Mouse (Mus musculus): ENCODE measurements around the gene Calml4. TPM values are rescaled to one million over a fixed set of nuclear protein-coding genes. Genes with fewer than 3 reads are reported as not detected.

The Calml4 gene
- 2.3 and 2.8 TPM in 2 replicates for polyA plus RNA-seq (2021; fragmentation: Nextera tagmentation)
- long read RNA-seq, experiment 1, partial matches to known transcripts, result 0 of 5 reads
- long read RNA-seq, experiment 1, other reads (novel, unspliced or antisense), result 0 of 5 reads
- long read RNA-seq, experiment 2, partial matches to known transcripts, result 0 of 1 reads
- long read RNA-seq, experiment 2, other reads (novel, unspliced or antisense), result 0 of 1 reads

DNA sequence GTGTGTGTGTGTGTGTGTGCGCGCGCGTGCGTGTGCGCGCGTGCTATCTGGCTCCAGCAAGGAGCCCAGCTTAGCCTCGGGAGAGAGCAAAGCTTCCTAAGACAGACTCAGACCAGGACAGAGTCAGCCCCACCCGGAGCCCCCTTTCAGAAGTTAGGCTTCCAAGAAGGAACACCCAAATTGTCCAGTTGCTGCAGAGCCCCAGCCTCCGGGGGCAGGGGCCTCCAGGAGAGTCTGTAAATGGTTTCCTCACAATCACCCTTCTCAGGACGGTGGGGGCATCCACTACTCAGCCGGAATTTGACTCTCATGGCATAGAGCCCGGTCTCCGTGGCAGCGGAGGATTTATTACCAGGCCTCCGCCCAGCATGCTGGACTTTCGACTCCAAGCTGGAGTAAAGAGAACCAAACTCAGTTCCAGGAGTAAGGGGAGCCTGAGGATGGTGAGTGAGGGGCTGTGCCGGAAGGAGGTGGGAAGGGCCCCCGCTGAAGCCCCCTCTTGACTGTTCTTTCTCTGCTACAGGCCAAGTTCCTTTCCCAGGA, at the start of gene Calml4:
Gene Calml4 (plus strand): TSS at position 362 of the 543 bp plus-strand sequence.

DNA sequence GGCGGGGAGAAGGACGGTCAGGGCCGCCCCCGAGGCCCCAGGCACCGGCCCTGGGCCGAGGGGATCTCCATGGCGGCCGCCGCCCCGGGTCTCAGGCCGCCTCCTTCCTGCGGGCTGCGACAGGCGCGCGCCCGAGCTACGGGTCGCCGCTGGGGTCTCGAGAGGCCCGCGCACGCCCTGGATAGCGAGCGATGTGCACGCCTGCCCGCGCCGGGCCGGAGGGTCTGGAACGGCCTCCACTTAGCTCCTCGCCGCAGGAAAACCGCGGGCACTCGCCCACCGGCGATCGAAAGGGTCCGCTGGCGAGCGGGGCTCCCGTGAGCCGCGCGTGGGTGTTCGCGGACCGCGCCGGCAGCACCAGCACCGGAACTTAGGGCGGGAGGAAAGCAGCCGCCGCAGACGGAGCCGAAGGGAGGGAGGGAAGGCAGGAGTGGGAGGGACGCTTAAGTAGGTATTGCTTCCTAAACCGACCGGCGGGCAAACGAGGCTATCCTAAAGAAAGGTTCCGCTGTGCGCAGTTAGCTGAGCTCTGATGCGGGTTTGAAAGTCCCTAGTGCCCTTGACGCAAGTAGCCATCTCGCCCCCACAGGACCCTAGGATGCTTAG, 46.3 kb upstream of the Calml4 start, which contains the start of gene Fem1b:
Gene Fem1b (minus strand): TSS at position 419 of the 606 bp plus-strand sequence.

DNA sequence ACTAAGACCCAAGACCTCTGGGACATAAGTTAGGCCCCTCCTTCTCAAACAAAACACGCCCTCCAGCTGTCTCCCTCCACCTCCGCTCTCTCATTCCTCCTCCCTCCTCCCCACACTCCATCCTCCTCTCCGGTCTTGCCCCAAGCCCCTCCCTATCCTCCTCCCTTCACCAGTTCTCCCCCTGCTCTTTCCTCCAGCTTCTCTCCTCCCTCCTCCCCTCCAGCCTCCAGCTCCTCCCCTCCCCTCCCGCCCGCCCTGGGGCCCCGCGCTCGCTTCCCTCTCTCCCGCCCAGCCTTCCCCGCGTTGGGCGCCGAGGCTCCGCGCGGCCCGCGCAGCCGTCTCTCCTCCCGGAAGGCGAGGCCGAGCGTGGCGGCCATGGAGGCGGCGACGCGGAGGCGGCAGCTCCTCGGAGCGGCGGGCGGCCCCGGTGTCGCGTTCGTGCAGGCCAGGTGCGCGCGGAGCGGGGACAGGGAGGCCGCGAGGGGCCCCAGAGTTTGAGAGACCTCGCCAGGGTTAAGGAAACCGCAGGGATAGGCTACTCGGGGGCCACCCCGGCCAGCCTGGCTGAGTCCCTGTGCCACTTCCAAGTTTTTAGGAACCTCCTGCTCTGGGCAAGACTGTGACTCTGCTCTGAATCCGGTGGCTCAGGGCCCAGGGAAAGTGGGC, 19.2 kb upstream of the Calml4 start, which contains the start of gene Cln6:
Gene Cln6 (plus strand): TSS at position 280 of the 666 bp plus-strand sequence.

Other genes with a start within 250 kb of the Calml4 start
- gene Itga11, start 180.3 kb upstream of the Calml4 start, polyA plus RNA-seq (2021; fragmentation: Nextera tagmentation), result 0.55 and 0.82 TPM in 2 replicates
- 8.9 and 12.5 TPM in 2 replicates for gene Fem1b, start 46.1 kb upstream of the Calml4 start, polyA plus RNA-seq (2021; fragmentation: Nextera tagmentation)
- gene Cln6, start 19.3 kb upstream of the Calml4 start, polyA plus RNA-seq (2021; fragmentation: Nextera tagmentation), result 5.2 and 11.2 TPM in 2 replicates
- 24.7 and 25.7 TPM in 2 replicates for gene Pias1, start 129.8 kb downstream of the Calml4 start, polyA plus RNA-seq (2021; fragmentation: Nextera tagmentation)

All from left cerebral cortex, adult 6 months (tissue).